Mouse (Mus musculus): Measurements from ENCODE around the gene Nap1l5.

DNA sequence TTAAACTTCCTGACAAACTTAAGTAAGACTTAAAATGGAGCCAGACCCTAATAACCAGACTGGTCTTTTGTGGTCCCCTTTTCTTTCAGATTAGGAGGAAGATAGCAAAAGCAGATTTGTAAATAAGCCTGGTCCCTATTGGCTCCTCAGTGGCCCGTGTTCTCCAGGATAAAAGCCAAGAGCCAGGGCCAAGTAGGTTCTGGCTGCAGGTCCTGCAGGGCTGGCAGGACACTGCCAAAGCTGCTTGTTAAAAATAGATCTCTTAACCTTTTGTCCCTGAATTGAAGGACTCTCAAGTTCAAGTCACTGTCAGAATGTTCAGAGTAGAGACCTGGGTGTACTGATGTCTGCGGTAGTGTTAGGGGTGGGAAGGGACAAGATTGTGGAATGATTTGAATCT, 21.0 kb upstream of the Nap1l5 start:
- TF ChIP-seq CTCF (IDR thresholded peaks at IDR 0.05; ENCODE audit: extremely low read depth, insufficient read depth, insufficient read length, insufficient replicate concordance): no peak
- no peak for TF ChIP-seq POLR2A (IDR thresholded peaks at IDR 0.05; ENCODE audit: low read depth, low read length)
